Mouse (Mus musculus) embryonic facial prominence, embryonic 10.5 days (tissue): ENCODE measurements around the gene Col13a1. TPM values are rescaled to one million over a fixed set of nuclear protein-coding genes. Genes with fewer than 3 reads are reported as not detected.

ENCODE experiments used
- DNase-seq: peaks from one replicate; pipeline ENCODE4 v3.0.0-alpha.2; 2017; ENCODE audit warnings: low spot score
- H3K27ac ChIP-seq: fragments of 300-500 bp; sonication (generic); replicated peaks from 2 replicates; pipeline ENCODE4 v1.5.1; 2016; ENCODE audit warnings: mild to moderate bottlenecking
- H3K27me3 ChIP-seq: fragments of 300-500 bp; sonication (generic); replicated peaks from 2 replicates; pipeline ENCODE4 v1.6.1; 2016; ENCODE audit warnings: low read depth, mild to moderate bottlenecking; ENCODE audit not compliant: poor library complexity, severe bottlenecking
- H3K36me3 ChIP-seq: fragments of 300-500 bp; sonication (generic); replicated peaks from 2 replicates; pipeline ENCODE4 v1.6.1; 2016; ENCODE audit warnings: mild to moderate bottlenecking, moderate library complexity
- H3K4me1 ChIP-seq: fragments of 300-500 bp; sonication (generic); 2 replicates; pipeline ENCODE4 v1.6.1; 2016
- H3K4me3 ChIP-seq: fragments of 300-500 bp; sonication (generic); 2 replicates; pipeline ENCODE4 v1.5.1; 2016; ENCODE audit warnings: mild to moderate bottlenecking, moderate library complexity
- H3K9me3 ChIP-seq: fragments of 300-500 bp; sonication (generic); 2 replicates; pipeline ENCODE4 v1.6.1; 2016; ENCODE audit warnings: mild to moderate bottlenecking
- WGBS: fragments of 180-500 bp; shearing (Covaris S2); methylation state at CpG from one replicate; pipeline ENCODE4 v1.1.7; 2016; 5-methylcytosine and 5-hydroxymethylcytosine counted together
- polyA plus RNA-seq: library from polyadenylated mRNA; unstranded; fragments of >200 nt; fragmentation: Nextera tagmentation; extraction: Ambion mirVana; gene quantifications from 2 replicates; pipeline ENCODE4 v1.2.1, GENCODE M21; 2016

Col13a1 gene
- polyA plus RNA-seq, 1 experiment from 2014 or later = 6.1 TPM

DNA sequence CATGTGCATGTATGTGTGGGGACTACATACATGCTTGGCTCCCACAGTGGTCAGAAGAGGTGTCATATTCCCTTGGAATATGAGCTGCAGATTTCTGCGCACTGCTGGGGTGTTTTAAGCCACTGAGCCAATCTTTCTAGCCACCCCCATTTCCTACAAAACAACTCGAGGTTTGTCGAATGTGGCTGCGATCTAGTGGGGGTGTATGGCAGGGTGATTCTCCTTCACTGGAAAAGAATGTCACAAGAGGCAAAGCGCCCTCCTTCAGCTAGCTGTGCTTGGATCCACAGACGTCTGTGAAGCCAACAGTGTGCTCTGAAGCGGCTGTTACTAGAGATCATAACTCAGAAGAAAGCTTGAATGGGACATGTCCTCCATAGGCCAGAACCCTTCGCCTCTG, 141.6 kb downstream of the Col13a1 start:
- 77% methylated on average over 8 of the region's 8 CpGs for WGBS
- Histone ChIP-seq H3K27ac (no peak overlapping the region), H3K36me3 (no peaks in the 10 kb centered on the region), H3K9me3 (no peaks in the 10 kb centered on the region), H3K4me1 (peaks cover 38% of the 10 kb centered on the region), H3K4me3 (no peak overlapping the region), H3K27me3 (peaks cover 7% of the 10 kb centered on the region; the same call in 1 of the 2 replicates)
- DNase-seq = no peak

DNA sequence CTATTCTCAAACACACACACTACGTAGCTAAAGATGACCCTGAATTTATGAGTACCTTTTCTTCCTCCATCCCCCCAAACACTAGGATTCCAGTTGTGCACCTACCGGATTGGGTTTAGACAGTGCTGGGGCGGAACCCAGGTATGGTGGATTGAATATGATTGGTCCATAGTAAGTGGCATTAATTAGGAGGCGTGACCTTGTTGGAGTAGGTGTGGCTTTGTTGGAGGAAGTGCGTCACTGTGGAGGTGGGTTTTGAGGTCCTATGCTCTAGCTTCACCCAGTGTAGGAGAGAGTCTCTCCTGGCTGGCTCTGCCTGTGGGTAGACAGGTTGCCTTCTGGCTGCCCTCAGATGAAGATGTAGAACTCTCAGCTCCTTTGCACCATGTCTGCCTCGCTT, 144.6 kb downstream of the Col13a1 start:
- Histone ChIP-seq H3K4me1 (peaks cover 46% of the 10 kb centered on the region), H3K4me3 (no peak overlapping the region), H3K27ac (no peak overlapping the region), H3K27me3 (0 out of 2 replicates have a peak, but pooled peaks cover 4% of the 10 kb centered on the region), H3K9me3 (no peaks in the 10 kb centered on the region), H3K36me3 (no peaks in the 10 kb centered on the region)
- WGBS = 95% methylated on average over 6 of the region's 6 CpGs
- DNase-seq = no peak

DNA sequence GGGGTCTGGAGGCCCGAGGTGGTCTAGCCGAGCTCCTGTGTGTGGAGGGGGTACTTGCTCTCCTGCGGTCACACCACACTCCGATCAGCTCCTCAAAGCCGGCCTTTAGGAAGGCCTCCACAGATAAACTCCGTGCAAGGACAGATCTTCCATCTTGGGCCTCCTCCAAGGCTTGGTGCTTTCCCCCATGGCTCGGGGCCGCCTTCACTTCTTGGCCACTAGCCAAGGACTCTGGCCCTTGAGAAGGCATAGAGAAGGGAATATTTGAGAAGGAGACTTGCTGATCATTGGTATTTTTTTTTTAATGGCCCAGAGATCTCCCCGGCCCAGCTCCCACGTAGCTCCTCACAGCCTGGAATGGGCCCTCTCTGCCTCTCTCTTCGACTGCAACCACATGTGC, 146.2 kb downstream of the Col13a1 start:
- H3K27ac ChIP-seq = peak overlapping the region; percentile 63; the same call in 1 of the 2 replicates
- DNase-seq = no peak
- H3K36me3 ChIP-seq = no peaks in the 10 kb centered on the region
- H3K4me3 ChIP-seq = no peak overlapping the region
- no peaks in the 10 kb centered on the region for H3K9me3 ChIP-seq
- 90% methylated on average over 11 of the region's 11 CpGs for WGBS
- H3K4me1 ChIP-seq = peaks cover 53% of the 10 kb centered on the region
- 0 out of 2 replicates have a peak, but pooled peaks cover 4% of the 10 kb centered on the region for H3K27me3 ChIP-seq

DNA sequence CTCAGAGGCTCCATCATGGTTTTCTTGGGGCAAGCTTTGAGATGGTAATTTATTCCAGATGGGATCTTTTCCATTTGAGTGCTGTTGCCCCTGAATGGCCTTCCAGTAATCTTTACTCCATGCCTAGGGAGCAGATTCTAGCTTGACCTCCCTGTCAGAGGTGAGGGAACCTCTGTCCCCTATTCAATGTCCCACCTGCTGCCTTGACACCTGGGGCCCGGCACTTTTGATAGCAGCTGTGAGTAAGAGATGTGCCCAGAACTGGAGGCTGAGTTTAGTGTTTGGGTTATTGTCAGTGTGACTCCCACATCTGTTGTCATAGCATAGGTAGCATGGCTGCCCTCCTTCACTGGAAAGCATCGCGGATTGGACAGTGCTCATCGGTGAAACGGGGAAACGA, 147.2 kb downstream of the Col13a1 start:
- 80% methylated on average over 6 of the region's 6 CpGs for WGBS
- Histone ChIP-seq H3K36me3 (no peaks in the 10 kb centered on the region), H3K27ac (peak overlapping the region; percentile 48)

DNA sequence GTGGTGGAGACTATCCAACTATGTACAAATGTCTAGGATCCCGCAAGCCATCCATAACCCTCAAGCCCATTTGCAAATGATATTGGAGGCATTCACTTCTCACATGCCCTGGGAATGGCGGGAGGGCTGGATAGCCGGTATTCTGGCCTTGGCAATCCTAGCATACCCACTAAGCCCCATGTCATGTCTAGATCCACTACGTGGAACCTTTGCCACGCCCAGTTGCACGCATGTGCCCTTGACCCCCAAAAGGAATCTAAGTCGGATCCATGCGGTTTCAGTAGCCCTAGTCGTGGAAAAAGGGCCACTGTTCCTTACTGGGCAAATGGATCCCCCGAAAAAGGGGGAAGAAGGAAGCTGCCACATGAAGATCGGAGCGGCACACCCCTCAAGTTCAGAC, 147.7 kb downstream of the Col13a1 start:
- Histone ChIP-seq H3K4me1 (peaks cover 60% of the 10 kb centered on the region), H3K27me3 (no peaks in the 10 kb centered on the region), H3K27ac (peak overlapping the region; percentile 70), H3K4me3 (0 out of 2 replicates have a peak overlapping the region, but pooled peaks have one; percentile 18), H3K36me3 (no peaks in the 10 kb centered on the region), H3K9me3 (no peaks in the 10 kb centered on the region)
- DNase-seq = no peak
- 67% methylated on average over 12 of the region's 12 CpGs for WGBS

More for the DNA sequence above, 147.2 kb downstream of the Col13a1 start:
- Histone ChIP-seq H3K4me3 (no peak overlapping the region), H3K4me1 (peaks cover 55% of the 10 kb centered on the region), H3K9me3 (no peaks in the 10 kb centered on the region), H3K27me3 (no peaks in the 10 kb centered on the region)
- DNase-seq = no peak

DNA sequence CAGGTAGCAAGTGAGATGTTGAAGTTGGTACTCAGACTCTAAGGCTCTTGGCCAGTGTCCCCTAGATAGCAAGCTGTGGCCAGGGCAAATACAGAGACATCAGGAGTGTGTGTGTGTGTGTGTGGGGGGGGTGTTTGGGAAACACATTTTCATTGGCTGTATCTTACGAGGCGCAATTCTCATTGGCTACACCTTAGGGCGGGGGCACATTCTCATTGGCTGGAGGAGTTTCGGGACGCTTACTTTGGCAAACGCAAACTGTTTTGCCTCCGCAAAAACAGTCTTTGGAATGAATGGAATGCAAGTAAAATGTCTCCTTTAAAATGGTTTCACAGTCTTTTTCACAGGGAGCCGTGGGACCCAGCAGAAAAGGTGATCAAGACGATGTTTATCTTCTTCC, 148.1 kb downstream of the Col13a1 start:
- no peaks in the 10 kb centered on the region for H3K36me3 ChIP-seq
- H3K4me3 ChIP-seq = 0 out of 2 replicates have a peak overlapping the region, but pooled peaks have one; percentile 18
- H3K27me3 ChIP-seq = no peaks in the 10 kb centered on the region
- peak overlapping the region; percentile 70; the same call in 1 of the 2 replicates for H3K27ac ChIP-seq
- peaks cover 64% of the 10 kb centered on the region for H3K4me1 ChIP-seq
- DNase-seq = no peak
- no peaks in the 10 kb centered on the region for H3K9me3 ChIP-seq
- WGBS = 57% methylated on average over 9 of the region's 9 CpGs

DNA sequence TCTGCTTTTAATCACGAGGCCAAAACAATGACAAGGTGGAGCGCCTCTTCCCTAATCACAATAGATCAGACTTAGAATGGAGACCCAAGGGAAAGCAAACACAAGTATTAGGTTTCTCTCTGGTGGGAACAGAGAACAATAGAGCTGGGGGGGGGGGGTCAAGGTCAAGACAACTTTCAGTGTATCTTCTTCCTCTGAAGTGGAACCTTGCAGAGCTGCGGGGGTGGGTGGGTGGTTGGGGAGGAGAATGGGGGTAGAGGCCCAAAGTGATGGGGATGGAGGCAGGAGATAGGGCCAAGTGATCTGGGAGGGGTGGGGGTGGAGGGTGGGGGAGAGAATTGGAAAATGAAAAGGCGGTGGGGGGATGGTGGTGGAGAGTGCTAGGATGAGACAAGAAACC, 149.9 kb downstream of the Col13a1 start:
- 41% methylated on average over 4 of the region's 4 CpGs for WGBS
- H3K4me3 ChIP-seq = no peak overlapping the region
- H3K4me1 ChIP-seq = peaks cover 82% of the 10 kb centered on the region

DNA sequence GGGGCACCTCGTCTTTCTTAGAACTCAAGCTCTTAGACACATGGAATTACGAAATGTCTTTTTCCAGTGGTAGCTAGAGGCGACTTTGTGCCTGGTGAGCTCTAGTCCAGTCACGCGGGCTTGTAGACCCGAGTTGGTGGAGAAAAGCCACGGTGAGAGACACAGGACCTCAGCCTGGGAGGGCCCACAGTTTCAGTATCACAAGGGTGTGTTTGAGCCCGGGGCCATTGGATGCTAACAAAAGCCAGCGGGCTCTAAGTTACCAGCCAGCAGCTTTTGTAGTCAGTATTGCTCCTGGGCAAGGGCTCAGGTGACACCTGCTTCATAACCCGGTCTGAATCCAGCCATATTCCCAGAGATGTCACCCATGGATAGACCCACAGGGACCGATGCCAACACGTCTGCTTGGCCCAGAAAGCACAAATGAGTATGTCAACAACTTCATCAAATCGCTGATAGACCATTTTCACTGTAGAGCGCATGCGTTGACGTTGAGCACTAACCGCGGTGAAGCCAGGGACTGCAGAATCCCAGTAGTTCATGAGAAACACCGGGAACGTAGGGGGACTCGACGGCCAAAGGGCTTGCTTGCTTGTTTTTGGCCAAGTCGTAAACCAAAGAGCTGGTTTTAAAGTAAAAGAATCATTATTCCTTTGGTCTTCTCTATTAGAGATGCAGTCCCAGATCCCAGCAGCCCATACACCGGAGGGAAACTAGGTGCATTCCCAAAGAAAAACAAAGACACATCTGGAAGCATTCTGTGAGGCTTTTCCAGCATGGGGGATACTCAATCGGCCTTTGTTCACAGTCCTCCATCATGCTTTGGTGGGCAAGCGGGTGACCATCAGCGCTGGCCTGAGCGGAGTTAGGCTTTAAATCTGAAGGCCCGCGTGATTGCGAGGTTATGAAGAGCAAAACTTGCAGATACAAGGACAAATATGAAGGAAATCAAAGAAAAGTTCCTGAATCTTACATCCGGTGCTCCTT, 150.7 kb downstream of the Col13a1 start:
- H3K27ac ChIP-seq = peak overlapping the region; percentile 79
- H3K9me3 ChIP-seq = no peaks in the 10 kb centered on the region

More for the DNA sequence above, 149.9 kb downstream of the Col13a1 start:
- Histone ChIP-seq H3K27me3 (no peaks in the 10 kb centered on the region), H3K9me3 (no peaks in the 10 kb centered on the region), H3K27ac (peak overlapping the region; percentile 79), H3K36me3 (no peaks in the 10 kb centered on the region)
- no peak for DNase-seq

DNA sequence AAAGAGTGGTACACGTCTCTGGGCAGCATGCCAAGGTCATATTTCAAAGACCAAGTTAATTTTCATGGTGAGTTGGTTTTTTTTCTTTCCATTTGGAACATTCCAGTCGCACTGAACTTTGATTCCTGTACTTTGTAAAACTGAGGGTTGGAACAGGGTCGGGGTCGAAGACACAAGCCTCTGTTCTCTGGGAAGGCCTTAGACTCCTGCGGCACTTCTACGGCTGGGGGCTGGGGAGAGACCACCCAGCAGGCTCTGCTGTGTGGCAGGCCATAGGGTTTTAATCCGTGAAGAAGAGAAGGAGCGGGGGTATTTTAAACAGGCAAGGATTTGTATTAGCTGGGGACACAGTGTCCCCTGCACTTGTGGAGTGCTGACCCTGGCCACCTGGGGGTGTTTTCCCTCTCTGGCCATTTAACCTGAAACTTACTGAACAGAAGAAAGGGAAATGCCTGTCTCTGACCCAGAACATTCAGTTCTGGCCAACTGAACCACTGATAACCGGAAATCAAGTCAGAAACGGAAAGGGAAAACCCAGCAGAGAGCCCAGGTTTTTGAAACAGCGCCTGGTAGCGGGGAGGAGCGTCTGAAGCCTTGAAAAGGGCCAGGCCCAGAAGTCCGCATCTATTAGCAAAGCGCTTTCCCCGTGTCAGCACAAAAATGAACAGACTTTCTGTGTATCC, 152.0 kb downstream of the Col13a1 start:
- DNase-seq = peak; percentile 85
- Histone ChIP-seq H3K9me3 (no peaks in the 10 kb centered on the region), H3K36me3 (no peaks in the 10 kb centered on the region), H3K27ac (peak overlapping the region; percentile 79), H3K4me1 (peaks cover 91% of the 10 kb centered on the region), H3K4me3 (peak overlapping the region; percentile 16; the same call in 1 of the 2 replicates), H3K27me3 (no peaks in the 10 kb centered on the region)
- WGBS = 15% methylated on average over 16 of the region's 16 CpGs

More for the DNA sequence above, 150.7 kb downstream of the Col13a1 start:
- Histone ChIP-seq H3K4me1 (peaks cover 90% of the 10 kb centered on the region), H3K36me3 (no peaks in the 10 kb centered on the region), H3K27me3 (no peaks in the 10 kb centered on the region), H3K4me3 (no peak overlapping the region)
- WGBS = 69% methylated on average over 32 of the region's 32 CpGs
- DNase-seq = peak; percentile 57

DNA sequence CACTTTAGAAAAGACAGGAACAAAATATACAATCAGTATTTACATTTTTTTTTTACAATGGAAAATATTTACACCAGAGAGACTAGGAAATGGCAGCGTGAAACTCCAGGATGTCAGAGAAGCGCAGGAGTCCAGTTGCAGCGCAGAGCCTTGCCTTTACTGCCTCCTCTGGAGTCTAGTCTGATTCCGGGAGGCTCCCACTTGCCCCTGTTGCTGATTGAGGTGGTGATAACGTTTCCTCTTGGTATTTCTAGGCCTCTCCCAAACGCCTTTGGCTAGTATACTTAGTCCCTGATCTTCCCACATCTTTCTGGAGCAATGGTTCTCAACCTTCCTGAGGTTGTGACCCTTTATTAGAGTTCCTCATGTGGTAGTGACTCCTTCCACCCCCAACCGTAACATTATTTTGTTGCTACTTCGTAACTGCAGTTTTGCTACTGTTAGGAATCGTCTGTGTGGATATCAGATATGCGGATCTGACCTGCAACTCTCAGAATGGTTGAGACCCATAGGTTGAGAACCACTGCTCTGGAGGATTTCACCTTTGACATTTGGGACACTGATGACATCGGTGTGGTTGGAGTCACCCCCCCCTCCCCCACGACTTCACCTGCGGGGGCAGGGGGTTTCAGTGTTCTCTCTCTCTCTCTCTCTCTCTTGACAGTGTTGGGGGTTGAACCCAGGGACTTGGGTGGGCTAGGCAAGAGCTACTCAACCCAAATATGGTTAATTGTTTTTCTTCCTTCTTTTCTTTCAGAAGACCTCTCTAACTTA, 152.7 kb downstream of the Col13a1 start:
- Histone ChIP-seq H3K27me3 (no peaks in the 10 kb centered on the region), H3K9me3 (no peaks in the 10 kb centered on the region), H3K4me3 (peak overlapping the region; percentile 16; the same call in 1 of the 2 replicates), H3K27ac (peak overlapping the region; percentile 79), H3K36me3 (no peaks in the 10 kb centered on the region), H3K4me1 (peaks cover 83% of the 10 kb centered on the region)
- peak; percentile 64 for DNase-seq
- 39% methylated on average over 13 of the region's 13 CpGs for WGBS

DNA sequence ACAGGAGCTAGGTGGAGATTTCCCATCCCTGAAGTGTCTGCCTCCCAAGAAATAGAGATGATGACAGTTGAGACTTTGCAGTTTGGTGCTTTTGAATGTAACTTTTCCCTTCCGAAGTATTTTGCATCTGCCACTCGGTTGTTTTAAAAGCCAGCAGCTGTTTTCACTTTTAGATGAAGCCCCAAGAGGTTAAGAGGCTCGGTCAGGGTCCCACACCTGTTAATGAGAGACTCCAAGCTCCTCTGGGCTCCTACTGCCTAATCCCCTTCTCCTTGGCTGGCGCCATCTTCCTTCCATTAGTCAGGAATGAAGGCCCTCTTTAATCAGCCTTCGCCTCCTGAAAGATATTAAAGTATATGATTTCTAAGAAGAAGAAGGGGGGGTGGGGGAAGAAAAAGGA, 153.4 kb downstream of the Col13a1 start:
- H3K27ac ChIP-seq = peak overlapping the region; percentile 79
- no peaks in the 10 kb centered on the region for H3K36me3 ChIP-seq
- H3K27me3 ChIP-seq = no peaks in the 10 kb centered on the region
- 26% methylated on average over 5 of the region's 5 CpGs for WGBS
- peaks cover 78% of the 10 kb centered on the region for H3K4me1 ChIP-seq
- peak; percentile 61 for DNase-seq
- H3K9me3 ChIP-seq = no peaks in the 10 kb centered on the region
- no peak overlapping the region for H3K4me3 ChIP-seq

DNA sequence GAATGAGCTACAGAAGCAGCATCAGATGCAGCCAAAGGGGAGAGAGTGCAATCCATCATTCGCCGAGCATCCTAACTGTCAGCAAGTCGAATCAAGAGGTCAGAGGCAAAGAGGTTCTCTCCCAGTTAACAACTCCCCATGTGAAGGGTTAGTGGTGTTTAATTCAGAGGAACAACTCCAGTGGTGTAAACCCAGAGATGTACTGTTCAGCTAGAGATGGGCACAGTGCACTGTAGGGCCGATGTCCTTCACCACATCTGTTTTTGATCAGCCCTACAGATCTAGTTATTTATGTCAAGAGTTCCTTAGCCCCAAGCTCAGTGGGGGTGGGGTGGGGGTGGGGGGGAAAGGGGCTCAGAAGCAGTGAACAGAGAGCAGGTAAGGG, 155.2 kb downstream of the Col13a1 start:
- peak overlapping the region; percentile 82 for H3K27ac ChIP-seq
- peaks cover 63% of the 10 kb centered on the region for H3K4me1 ChIP-seq
- no peaks in the 10 kb centered on the region for H3K27me3 ChIP-seq
- 34% methylated on average over 4 of the region's 4 CpGs for WGBS
- H3K36me3 ChIP-seq = no peaks in the 10 kb centered on the region
- peak overlapping the region; percentile 28 for H3K4me3 ChIP-seq
- no peaks in the 10 kb centered on the region for H3K9me3 ChIP-seq
- peak; percentile 69 for DNase-seq
